Mouse (Mus musculus): ENCODE results near the gene Cdh20. TPM values are rescaled to one million over a fixed set of nuclear protein-coding genes. Genes with fewer than 3 reads are reported as not detected.

The Cdh20 gene
- polyA plus RNA-seq, 1 experiment from 2014 or later: 1.3 TPM

DNA sequence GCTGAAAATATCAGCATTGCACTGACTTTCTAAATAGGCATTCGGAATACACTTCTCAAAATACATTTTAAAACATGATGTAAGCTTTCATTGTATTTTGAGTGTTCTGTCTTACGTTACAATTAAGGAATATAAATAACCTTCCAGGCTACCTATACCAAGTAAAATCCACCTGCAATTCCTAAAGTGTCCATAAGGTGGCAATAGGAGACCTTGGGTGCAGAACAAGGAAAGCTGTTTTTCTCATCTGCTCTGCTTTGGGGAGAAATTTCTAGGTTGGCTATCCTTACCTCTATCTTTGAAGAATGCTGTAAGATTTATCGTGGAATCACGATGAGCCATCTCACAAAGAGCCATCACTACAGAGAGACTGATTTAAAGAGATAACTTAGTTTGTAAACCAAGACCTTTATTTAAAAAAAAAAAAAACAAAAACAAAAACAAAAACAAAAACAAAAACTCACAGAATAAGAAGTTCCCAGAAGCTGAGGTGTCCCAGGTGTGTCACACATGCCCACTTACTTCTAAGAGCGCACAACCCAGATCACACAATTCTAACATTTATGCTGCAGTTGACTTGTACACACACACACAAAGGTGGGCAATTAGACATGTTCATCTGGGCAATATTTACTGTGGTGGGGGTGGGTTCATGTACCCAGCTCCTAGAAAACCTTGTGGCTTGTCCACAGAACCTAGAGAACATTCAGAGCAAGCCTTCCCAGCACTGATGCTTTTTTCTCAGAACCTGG, 218.1 kb downstream of the Cdh20 start:
- ATAC-seq: peak; percentile 81
- no peak overlapping the region for H3K9ac ChIP-seq (replicated peaks)
- no peaks in the 10 kb centered on the region for H3K4me1 ChIP-seq (replicated peaks)
- H3K36me3 ChIP-seq: no peaks in the 10 kb centered on the region
- no peak overlapping the region for H3K4me2 ChIP-seq (replicated peaks)
- no peaks in the 10 kb centered on the region for H3K27me3 ChIP-seq
- no peak overlapping the region for H3K4me3 ChIP-seq (replicated peaks)
- no peaks in the 10 kb centered on the region for H3K9me3 ChIP-seq
- H3K27ac ChIP-seq: no peak overlapping the region
- 33% methylated on average over 5 of the region's 5 CpGs for WGBS

DNA sequence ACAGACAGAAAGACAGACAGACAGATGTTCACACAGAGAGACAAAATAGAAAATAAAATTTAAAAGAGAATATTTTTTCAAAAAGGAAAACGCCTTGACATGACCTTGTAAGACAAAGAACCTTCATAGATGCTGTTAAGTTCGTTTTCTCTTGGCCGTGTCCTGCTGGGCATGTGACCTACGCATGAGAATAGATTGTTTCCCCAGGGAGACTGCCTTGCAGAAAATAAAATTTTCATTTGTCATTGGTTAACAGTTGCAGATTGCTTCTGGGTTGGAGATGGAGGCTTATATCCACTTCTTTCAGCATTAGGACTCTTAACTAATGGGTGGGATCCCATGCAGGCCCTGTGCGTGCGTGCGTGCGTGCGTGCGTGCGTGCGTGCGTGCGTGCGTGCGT, 219.2 kb downstream of the Cdh20 start:
- H3K36me3 ChIP-seq: no peaks in the 10 kb centered on the region
- H3K9me3 ChIP-seq: no peaks in the 10 kb centered on the region
- no peak overlapping the region for H3K9ac ChIP-seq (replicated peaks)
- no peaks in the 10 kb centered on the region for H3K27me3 ChIP-seq
- 87% methylated on average over 16 of the region's 16 CpGs for WGBS
- no peak overlapping the region for H3K27ac ChIP-seq
- H3K4me1 ChIP-seq (replicated peaks): no peaks in the 10 kb centered on the region
- H3K4me3 ChIP-seq (replicated peaks): no peak overlapping the region
- H3K4me2 ChIP-seq (replicated peaks): no peak overlapping the region
- ATAC-seq: no peak

DNA sequence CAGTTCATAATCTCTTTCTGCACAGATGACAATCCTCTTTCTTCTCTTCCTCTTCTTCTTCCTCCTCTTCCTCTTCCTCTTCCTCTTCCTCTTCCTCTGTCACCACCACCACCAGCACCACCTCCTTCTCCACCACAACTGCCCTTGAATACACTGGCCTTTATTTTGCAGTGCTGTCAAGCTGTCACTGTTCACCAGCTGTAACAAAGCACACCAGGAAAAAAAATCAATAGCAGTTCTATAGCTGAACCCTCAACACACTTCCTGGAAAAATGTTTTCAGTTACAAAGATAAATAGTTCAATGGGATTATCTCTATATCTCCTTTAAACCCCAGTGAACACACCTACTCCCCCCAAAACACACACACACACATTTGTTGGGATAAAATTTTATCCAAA, 224.1 kb downstream of the Cdh20 start:
- Histone ChIP-seq H3K36me3 (no peaks in the 10 kb centered on the region), H3K27me3 (no peaks in the 10 kb centered on the region), H3K9me3 (no peaks in the 10 kb centered on the region), H3K4me2 (replicated peaks) (no peak overlapping the region), H3K27ac (no peak overlapping the region), H3K4me3 (replicated peaks) (no peak overlapping the region), H3K9ac (replicated peaks) (no peak overlapping the region), H3K4me1 (replicated peaks) (0 out of 2 replicates have a peak, but pooled peaks cover 6% of the 10 kb centered on the region)
- no peak for ATAC-seq

DNA sequence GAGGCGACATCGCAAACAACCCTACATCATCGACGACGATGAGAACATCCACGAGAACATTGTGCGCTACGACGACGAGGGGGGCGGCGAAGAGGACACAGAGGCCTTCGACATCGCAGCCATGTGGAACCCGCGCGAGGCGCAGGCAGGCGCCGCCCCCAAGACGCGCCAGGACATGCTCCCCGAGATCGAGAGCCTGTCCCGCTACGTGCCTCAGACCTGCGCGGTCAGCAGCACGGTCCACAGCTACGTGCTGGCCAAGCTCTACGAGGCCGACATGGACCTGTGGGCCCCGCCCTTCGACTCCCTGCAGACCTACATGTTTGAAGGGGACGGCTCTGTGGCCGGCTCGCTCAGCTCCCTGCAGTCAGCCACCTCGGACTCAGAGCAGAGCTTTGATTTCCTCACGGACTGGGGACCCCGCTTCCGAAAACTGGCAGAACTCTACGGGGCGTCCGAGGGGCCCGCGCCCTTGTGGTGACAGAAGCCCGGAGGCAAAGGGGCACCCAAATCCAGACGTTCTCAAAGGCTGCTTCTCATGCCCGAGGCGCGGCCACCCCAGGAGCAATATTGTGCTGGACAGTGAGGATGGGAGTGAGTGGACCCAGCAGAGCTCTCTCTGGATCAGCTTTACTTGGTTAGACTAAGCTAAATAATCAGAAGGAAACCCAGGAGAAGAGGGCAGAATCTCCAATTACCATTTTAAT, 225.7 kb downstream of the Cdh20 start:
- WGBS: 12% methylated on average over 51 of the region's 51 CpGs
- ATAC-seq: peak; percentile 95
- Histone ChIP-seq H3K9me3 (no peaks in the 10 kb centered on the region), H3K27me3 (no peaks in the 10 kb centered on the region), H3K27ac (no peak overlapping the region), H3K9ac (replicated peaks) (peak overlapping the region; percentile 72), H3K4me3 (replicated peaks) (peak overlapping the region; percentile 49), H3K4me2 (replicated peaks) (peak overlapping the region; percentile 80), H3K36me3 (no peaks in the 10 kb centered on the region), H3K4me1 (replicated peaks) (0 out of 2 replicates have a peak, but pooled peaks cover 6% of the 10 kb centered on the region)

DNA sequence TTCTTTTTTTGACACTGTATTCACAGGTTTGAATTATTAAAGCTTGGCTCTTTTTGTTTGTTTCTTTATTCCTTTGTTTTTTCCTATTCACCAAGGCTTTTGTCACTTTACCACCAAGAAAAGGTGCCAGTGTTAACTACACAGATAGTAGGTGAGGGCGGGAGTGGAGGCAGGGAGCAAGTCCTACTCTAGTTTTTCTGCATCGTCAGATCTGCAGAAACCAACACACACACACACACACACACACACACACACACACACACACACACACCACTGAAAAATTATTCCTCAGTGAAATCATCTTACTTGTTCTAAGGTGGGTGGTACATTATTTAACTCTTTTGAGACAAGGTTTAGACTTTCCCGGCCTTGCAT, 226.3 kb downstream of the Cdh20 start:
- ATAC-seq: 0 out of 2 replicates have a peak, but pooled peaks have one; percentile 21
- H3K9me3 ChIP-seq: no peaks in the 10 kb centered on the region
- 72% methylated on average over 3 of the region's 3 CpGs for WGBS
- no peaks in the 10 kb centered on the region for H3K27me3 ChIP-seq
- H3K9ac ChIP-seq (replicated peaks): no peak overlapping the region
- H3K36me3 ChIP-seq: no peaks in the 10 kb centered on the region
- no peak overlapping the region; the same call in 1 of the 2 replicates for H3K4me3 ChIP-seq (replicated peaks)
- 0 out of 2 replicates have a peak overlapping the region, but pooled peaks have one; percentile 80 for H3K4me2 ChIP-seq (replicated peaks)
- H3K27ac ChIP-seq: no peak overlapping the region
- 0 out of 2 replicates have a peak, but pooled peaks cover 6% of the 10 kb centered on the region for H3K4me1 ChIP-seq (replicated peaks)

DNA sequence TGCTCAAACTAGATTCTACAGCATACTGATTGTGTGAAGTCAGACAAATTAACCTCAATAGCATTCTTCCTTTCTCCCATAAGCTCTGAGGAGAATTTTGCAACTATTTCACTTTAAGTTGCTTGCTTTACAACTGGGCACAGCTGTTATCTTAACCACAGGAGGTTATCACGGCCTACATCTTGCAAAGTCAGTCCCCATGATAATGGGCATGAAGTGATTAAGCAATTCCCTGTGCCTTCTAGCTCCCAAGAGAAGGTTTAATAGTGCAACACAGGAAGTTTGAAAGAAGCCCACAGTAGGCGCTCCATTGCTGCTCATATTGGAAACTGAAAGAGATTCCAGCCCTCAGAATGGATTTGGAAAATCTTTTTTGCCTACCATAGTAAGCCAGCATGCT, 229.5 kb downstream of the Cdh20 start:
- Histone ChIP-seq H3K4me2 (replicated peaks) (no peak overlapping the region), H3K27me3 (no peaks in the 10 kb centered on the region), H3K27ac (no peak overlapping the region), H3K4me3 (replicated peaks) (no peak overlapping the region), H3K4me1 (replicated peaks) (0 out of 2 replicates have a peak, but pooled peaks cover 6% of the 10 kb centered on the region), H3K9me3 (no peaks in the 10 kb centered on the region), H3K9ac (replicated peaks) (no peak overlapping the region), H3K36me3 (no peaks in the 10 kb centered on the region)
- ATAC-seq: no peak
- WGBS: 74% methylated on average over 2 of the region's 2 CpGs

DNA sequence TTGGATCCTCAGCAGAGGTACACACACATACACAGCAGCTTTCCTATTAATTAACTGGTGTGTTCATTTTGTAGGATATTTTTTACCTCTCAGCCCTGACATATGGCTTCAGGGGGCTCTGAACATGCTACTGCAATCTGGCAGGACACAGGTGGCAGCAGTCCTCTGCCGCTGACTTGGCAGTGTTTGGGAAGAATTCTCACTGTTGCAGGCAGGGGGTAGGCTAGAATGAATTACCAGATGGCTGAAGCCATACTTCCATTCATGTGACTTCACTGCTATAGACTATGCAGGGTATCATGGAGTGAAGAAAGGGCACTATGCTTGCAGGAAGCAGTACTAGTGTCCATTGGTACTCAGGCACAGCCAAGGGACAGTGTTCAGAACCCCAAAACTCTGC, 233.8 kb downstream of the Cdh20 start:
- 67% methylated on average over 1 of the region's 1 CpGs for WGBS
- H3K4me3 ChIP-seq (replicated peaks): no peak overlapping the region
- no peak overlapping the region for H3K9ac ChIP-seq (replicated peaks)
- no peaks in the 10 kb centered on the region for H3K36me3 ChIP-seq
- H3K27ac ChIP-seq: no peak overlapping the region
- H3K4me2 ChIP-seq (replicated peaks): no peak overlapping the region
- H3K9me3 ChIP-seq: no peaks in the 10 kb centered on the region
- ATAC-seq: no peak
- H3K27me3 ChIP-seq: no peaks in the 10 kb centered on the region
- H3K4me1 ChIP-seq (replicated peaks): no peaks in the 10 kb centered on the region

DNA sequence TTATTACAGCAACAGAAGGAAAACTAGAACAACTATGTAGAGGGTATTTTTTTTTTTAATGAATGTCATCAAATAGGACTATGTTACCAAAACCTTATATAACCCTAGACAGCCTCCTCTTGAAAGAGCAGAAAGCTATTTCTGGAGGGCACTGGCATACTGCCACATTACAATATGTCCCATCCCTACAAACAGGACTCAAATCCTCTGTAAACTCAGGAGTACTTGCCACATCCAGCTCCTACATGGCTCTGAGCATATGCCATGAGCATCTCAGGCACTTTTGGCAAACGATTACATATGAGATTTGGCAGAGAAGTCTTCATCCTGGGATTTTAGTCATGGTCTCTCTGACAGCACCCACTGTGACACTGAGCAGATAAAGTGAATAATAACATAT, 235.5 kb downstream of the Cdh20 start:
- Histone ChIP-seq H3K9ac (replicated peaks) (no peak overlapping the region), H3K4me2 (replicated peaks) (no peak overlapping the region), H3K27ac (no peak overlapping the region), H3K27me3 (no peaks in the 10 kb centered on the region), H3K36me3 (no peaks in the 10 kb centered on the region), H3K4me3 (replicated peaks) (no peak overlapping the region), H3K4me1 (replicated peaks) (no peaks in the 10 kb centered on the region), H3K9me3 (no peaks in the 10 kb centered on the region)
- WGBS: 83% methylated on average over 1 of the region's 1 CpGs
- no peak for ATAC-seq

DNA sequence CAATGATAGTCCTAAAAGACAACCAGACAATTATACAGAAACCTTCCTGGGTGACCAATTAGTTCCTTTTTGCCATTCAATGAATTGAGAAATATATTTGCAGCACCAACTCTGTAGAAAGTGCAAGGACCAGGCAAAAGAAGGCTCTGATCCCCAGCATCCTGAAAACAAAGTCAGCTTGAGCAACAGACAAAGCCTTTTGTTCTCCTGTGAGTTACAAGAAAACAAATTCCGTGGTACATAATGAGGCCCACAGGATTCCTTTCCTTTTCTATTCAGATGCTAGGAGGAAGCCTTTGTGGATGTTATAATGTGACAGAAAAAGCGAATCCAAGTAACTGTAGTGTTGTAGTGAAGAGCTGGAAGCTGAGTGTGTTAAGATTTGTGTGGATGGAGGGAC, 244.3 kb downstream of the Cdh20 start:
- 4% methylated on average over 2 of the region's 2 CpGs for WGBS
- Histone ChIP-seq H3K4me3 (replicated peaks) (no peak overlapping the region), H3K9me3 (no peaks in the 10 kb centered on the region), H3K4me1 (replicated peaks) (peaks cover 3% of the 10 kb centered on the region; the same call in 1 of the 2 replicates), H3K9ac (replicated peaks) (no peak overlapping the region), H3K4me2 (replicated peaks) (no peak overlapping the region), H3K36me3 (no peaks in the 10 kb centered on the region), H3K27ac (no peak overlapping the region), H3K27me3 (no peaks in the 10 kb centered on the region)
- no peak for ATAC-seq

DNA sequence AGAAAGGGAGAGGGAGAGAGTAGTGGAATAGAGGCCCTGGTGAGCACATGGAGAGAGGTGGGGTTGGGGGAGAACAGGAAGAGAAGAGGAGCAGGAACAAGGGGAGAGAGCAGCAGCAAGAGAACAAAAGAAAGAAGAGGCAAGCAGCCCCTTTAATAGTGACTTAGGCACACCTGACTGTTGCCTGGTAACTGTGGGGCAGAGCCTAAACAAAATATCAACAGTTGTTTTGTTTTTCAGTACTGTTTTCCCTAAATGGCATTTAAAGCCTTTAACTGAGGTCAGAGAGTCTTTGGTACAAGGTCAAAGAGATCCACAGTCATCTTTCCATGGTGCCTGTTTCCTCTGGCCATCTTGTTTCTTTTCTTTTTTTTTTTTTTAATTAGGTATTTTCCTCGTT, 245.0 kb downstream of the Cdh20 start:
- no peak overlapping the region for H3K27ac ChIP-seq
- H3K4me2 ChIP-seq (replicated peaks): no peak overlapping the region
- no peak overlapping the region for H3K4me3 ChIP-seq (replicated peaks)
- ATAC-seq: no peak
- WGBS: 50% methylated on average over 1 of the region's 1 CpGs
- H3K36me3 ChIP-seq: no peaks in the 10 kb centered on the region
- peaks cover 3% of the 10 kb centered on the region; the same call in 1 of the 2 replicates for H3K4me1 ChIP-seq (replicated peaks)
- no peaks in the 10 kb centered on the region for H3K27me3 ChIP-seq
- no peaks in the 10 kb centered on the region for H3K9me3 ChIP-seq
- H3K9ac ChIP-seq (replicated peaks): no peak overlapping the region

DNA sequence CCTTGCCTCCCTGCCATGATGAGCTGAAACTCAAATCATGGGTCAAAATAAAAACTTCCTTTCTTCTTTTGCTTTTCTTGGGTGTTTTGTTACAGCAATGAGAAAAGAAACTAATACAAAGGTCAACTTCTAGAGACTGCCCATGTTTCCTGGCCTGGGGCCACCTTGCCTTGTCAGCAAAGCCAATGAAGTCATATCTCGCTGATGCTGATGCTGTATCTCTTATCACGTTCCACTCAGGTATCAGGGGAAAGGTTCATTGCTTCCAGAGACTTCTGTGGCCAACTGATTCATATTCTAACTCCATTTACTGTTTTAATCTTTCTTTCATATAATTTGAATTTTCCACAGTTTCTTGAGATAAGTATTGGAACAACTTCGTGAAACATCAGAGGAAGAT, 273.3 kb downstream of the Cdh20 start:
- no peak for ATAC-seq

More for the DNA sequence above, 273.3 kb downstream of the Cdh20 start:
- Histone ChIP-seq H3K27me3 (no peaks in the 10 kb centered on the region), H3K36me3 (no peaks in the 10 kb centered on the region), H3K4me2 (replicated peaks) (no peak overlapping the region), H3K9me3 (no peaks in the 10 kb centered on the region), H3K27ac (no peak overlapping the region), H3K4me3 (replicated peaks) (no peak overlapping the region), H3K9ac (replicated peaks) (no peak overlapping the region), H3K4me1 (replicated peaks) (no peaks in the 10 kb centered on the region)
- WGBS: 93% methylated on average over 3 of the region's 3 CpGs
